Mouse (Mus musculus): ENCODE measurements around the gene Saa3. TPM values are rescaled to one million over a fixed set of nuclear protein-coding genes. Genes with fewer than 3 reads are reported as not detected.
"Not testable (repeated sequence)": the region's sequence is repeated elsewhere in the genome, so short reads cannot be mapped to it uniquely, and the experiment has no call there.

The Saa3 gene
- polyA plus RNA-seq, 1 experiment from 2014 or later, result 0.99 TPM

GRCm38 (mm10) chr7:46680732-46681131, 34.8 kb downstream of the Saa3 start:
- no peak overlapping the region for H3K9ac ChIP-seq (ENCODE audit: low read length)
- H3K27ac ChIP-seq (ENCODE audit: low read depth), result no peak overlapping the region
- no peak overlapping the region for H3K4me2 ChIP-seq (ENCODE audit: low read length)
- H3K9me3 ChIP-seq (ENCODE audit: control insufficient read depth, low read length), result no peaks in the 10 kb centered on the region
- H3K36me3 ChIP-seq (ENCODE audit: control insufficient read depth, insufficient read depth, low read length), result no peaks in the 10 kb centered on the region
- H3K27me3 ChIP-seq (replicated peaks; ENCODE audit: control insufficient read depth, insufficient read depth, low read length), result no peaks in the 10 kb centered on the region
- H3K4me1 ChIP-seq (replicated peaks; ENCODE audit: control insufficient read depth, insufficient read depth, low read length), result no peaks in the 10 kb centered on the region
- H3K4me3 ChIP-seq (ENCODE audit: low read depth, low read length), result no peak overlapping the region
- ATAC-seq (replicated peaks; ENCODE audit: low FRiP score, low TSS enrichment, low read depth) (no peak), DNase-seq (ENCODE audit: low spot score) (no peak)

DNA sequence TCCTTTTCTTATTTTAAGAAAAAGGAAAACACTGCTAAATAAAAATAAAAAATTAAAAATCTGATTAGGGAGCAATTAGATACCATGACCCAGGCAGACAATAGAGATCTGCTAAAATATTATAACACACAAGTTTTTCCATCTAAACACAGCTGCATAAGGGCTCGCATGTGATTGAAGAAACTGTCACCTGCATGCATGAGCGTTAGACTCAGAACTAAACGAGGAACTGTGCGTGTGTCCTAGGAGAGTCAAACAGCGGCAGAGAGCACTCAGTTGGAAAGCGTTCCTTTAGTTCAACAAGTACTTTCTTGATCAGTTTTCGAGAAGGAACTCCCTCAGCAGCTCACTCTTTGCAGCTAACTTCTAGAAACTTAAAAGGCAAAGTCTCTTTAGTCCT, 36.5 kb downstream of the Saa3 start:
- not testable (repeated sequence) for ATAC-seq (replicated peaks; ENCODE audit: low FRiP score, low TSS enrichment, low read depth); H3K4me3 ChIP-seq (ENCODE audit: low read depth, low read length); H3K4me1 ChIP-seq (replicated peaks; ENCODE audit: control insufficient read depth, insufficient read depth, low read length); H3K27ac ChIP-seq (ENCODE audit: low read depth); H3K4me2 ChIP-seq (ENCODE audit: low read length); H3K27me3 ChIP-seq (replicated peaks; ENCODE audit: control insufficient read depth, insufficient read depth, low read length); DNase-seq (ENCODE audit: low spot score); H3K9ac ChIP-seq (ENCODE audit: low read length); H3K9me3 ChIP-seq (ENCODE audit: control insufficient read depth, low read length); H3K36me3 ChIP-seq (ENCODE audit: control insufficient read depth, insufficient read depth, low read length)
- 80% methylated on average over 7 of the region's 7 CpGs for WGBS

DNA sequence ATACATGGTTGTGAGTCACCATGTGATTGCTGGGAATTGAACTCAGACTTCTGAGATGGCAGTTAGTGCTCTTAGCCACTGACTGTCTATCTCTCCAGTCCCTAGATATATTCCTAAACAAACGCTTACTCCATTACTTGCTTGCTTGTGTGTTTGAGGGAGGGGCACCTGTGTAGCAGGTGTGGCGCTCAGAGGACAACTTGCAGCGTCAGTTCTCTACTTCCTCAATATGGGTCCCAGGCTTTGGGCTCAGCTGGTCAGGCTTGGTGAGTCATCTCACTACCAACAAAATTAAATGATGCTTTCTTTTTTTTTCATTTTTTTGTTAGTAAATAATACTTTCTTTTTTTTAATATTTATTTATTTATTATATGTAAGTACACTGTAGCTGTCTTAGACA, 37.1 kb downstream of the Saa3 start:
- Histone ChIP-seq H3K27ac (ENCODE audit: low read depth) (no peak overlapping the region), H3K9me3 (ENCODE audit: control insufficient read depth, low read length) (no peaks in the 10 kb centered on the region), H3K9ac (ENCODE audit: low read length) (no peak overlapping the region), H3K27me3 (replicated peaks; ENCODE audit: control insufficient read depth, insufficient read depth, low read length) (no peaks in the 10 kb centered on the region), H3K36me3 (ENCODE audit: control insufficient read depth, insufficient read depth, low read length) (no peaks in the 10 kb centered on the region), H3K4me2 (ENCODE audit: low read length) (no peak overlapping the region), H3K4me1 (replicated peaks; ENCODE audit: control insufficient read depth, insufficient read depth, low read length) (no peaks in the 10 kb centered on the region), H3K4me3 (ENCODE audit: low read depth, low read length) (no peak overlapping the region)
- DNase-seq (ENCODE audit: low spot score) (no peak), ATAC-seq (replicated peaks; ENCODE audit: low FRiP score, low TSS enrichment, low read depth) (no peak)
- 88% methylated on average over 3 of the region's 3 CpGs for WGBS

DNA sequence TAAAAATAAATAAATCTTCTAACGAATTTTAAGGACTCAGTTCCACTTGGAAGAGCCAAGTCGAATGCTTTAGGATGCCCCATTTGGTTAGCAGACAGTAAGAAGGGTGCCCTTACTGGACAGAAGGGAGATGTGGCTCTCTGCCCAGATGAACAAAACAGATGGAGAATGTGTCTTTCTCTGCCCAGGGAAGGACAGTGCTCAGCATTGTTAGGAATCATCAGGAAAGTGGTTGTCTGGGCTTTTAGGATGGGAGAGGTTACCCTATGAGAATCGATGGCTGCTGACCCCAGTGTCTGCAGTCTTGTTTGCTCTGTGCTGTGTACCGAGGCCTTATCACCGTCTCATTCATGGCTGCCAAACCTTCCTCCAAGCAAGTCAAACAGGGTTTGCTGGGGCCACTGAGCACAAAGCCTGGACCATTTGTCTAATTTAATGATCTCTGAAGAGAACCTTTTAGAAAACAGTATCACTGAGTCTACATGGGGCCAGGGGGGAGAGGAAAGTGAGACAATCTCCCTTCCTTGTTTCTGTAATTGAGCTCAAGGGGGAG, 38.6 kb downstream of the Saa3 start:
- Histone ChIP-seq H3K27ac (ENCODE audit: low read depth) (no peak overlapping the region), H3K9me3 (ENCODE audit: control insufficient read depth, low read length) (no peaks in the 10 kb centered on the region), H3K9ac (ENCODE audit: low read length) (no peak overlapping the region), H3K4me3 (ENCODE audit: low read depth, low read length) (no peak overlapping the region), H3K36me3 (ENCODE audit: control insufficient read depth, insufficient read depth, low read length) (no peaks in the 10 kb centered on the region), H3K4me2 (ENCODE audit: low read length) (no peak overlapping the region), H3K27me3 (replicated peaks; ENCODE audit: control insufficient read depth, insufficient read depth, low read length) (no peaks in the 10 kb centered on the region), H3K4me1 (replicated peaks; ENCODE audit: control insufficient read depth, insufficient read depth, low read length) (no peaks in the 10 kb centered on the region)
- ATAC-seq (replicated peaks; ENCODE audit: low FRiP score, low TSS enrichment, low read depth) (no peak), DNase-seq (ENCODE audit: low spot score) (no peak)
- 58% methylated on average over 5 of the region's 5 CpGs for WGBS

DNA sequence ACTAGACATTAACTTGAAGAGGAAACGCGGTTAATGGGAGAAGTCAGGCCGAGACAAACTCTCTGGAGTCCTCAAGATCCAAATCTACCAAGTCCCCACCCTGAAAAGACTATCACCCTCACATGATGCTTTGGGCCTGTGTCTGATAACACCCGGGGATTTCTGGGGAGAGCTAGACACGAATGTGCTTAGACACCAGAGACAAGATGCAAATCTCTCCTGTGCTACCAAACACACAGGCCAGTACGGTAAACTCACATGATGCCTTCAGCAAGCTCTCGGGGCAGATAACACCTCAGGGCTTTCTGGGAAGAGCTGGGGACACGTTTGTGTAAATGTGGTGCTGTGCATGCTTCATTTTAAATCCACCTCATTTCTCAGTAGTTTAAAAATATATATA, 39.6 kb downstream of the Saa3 start:
- Histone ChIP-seq H3K9me3 (ENCODE audit: control insufficient read depth, low read length) (no peaks in the 10 kb centered on the region), H3K27ac (ENCODE audit: low read depth) (no peak overlapping the region), H3K4me1 (replicated peaks; ENCODE audit: control insufficient read depth, insufficient read depth, low read length) (no peaks in the 10 kb centered on the region), H3K9ac (ENCODE audit: low read length) (no peak overlapping the region), H3K27me3 (replicated peaks; ENCODE audit: control insufficient read depth, insufficient read depth, low read length) (no peaks in the 10 kb centered on the region), H3K36me3 (ENCODE audit: control insufficient read depth, insufficient read depth, low read length) (no peaks in the 10 kb centered on the region), H3K4me2 (ENCODE audit: low read length) (no peak overlapping the region), H3K4me3 (ENCODE audit: low read depth, low read length) (no peak overlapping the region)
- DNase-seq (ENCODE audit: low spot score) (no peak), ATAC-seq (replicated peaks; ENCODE audit: low FRiP score, low TSS enrichment, low read depth) (no peak)
- WGBS, result 82% methylated on average over 8 of the region's 8 CpGs

GRCm38 (mm10) chr7:46675061-46675460, 40.4 kb downstream of the Saa3 start:
- Histone ChIP-seq H3K9ac (ENCODE audit: low read length) (no peak overlapping the region), H3K36me3 (ENCODE audit: control insufficient read depth, insufficient read depth, low read length) (no peaks in the 10 kb centered on the region), H3K27ac (ENCODE audit: low read depth) (no peak overlapping the region), H3K4me1 (replicated peaks; ENCODE audit: control insufficient read depth, insufficient read depth, low read length) (no peaks in the 10 kb centered on the region), H3K4me3 (ENCODE audit: low read depth, low read length) (no peak overlapping the region), H3K9me3 (ENCODE audit: control insufficient read depth, low read length) (no peaks in the 10 kb centered on the region), H3K4me2 (ENCODE audit: low read length) (no peak overlapping the region), H3K27me3 (replicated peaks; ENCODE audit: control insufficient read depth, insufficient read depth, low read length) (no peaks in the 10 kb centered on the region)
- no peak for ATAC-seq (replicated peaks; ENCODE audit: low FRiP score, low TSS enrichment, low read depth)
- DNase-seq (ENCODE audit: low spot score), result no peak
- 92% methylated on average over 7 of the region's 7 CpGs for WGBS

DNA sequence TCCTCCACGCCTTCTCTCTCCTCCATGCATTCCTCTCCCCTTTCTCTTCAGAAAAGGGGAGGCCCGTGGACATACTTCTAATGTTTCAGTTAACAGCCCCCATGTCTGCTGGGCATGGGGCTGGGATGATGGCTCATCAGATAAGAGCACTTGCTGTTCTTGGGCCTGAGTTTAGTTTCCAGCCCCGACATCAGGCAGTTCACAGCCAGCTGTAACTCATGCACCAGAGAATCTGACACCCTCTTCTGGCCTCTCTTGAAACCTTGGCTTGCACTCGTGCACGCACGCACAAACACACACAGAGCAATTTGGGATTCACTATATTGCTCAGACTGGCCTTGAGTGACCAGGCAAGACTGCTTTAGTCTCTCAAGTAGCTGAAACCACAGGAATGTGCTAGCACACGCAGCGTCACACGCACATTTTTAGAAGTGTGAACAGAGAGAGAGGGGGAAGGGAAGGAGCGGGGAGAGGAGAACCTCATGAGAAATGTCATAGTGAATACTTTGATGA, 43.3 kb downstream of the Saa3 start, which contains the start of gene Tph1:
TSS of gene Tph1 (minus strand) at position 378 of the 513 bp plus-strand sequence.
- Histone ChIP-seq H3K4me1 (replicated peaks; ENCODE audit: control insufficient read depth, insufficient read depth, low read length) (no peaks in the 10 kb centered on the region), H3K36me3 (ENCODE audit: control insufficient read depth, insufficient read depth, low read length) (no peaks in the 10 kb centered on the region), H3K4me3 (ENCODE audit: low read depth, low read length) (no peak within 1 kb of the TSS), H3K27ac (ENCODE audit: low read depth) (no peak within 1 kb of the TSS), H3K9me3 (ENCODE audit: control insufficient read depth, low read length) (no peaks in the 10 kb centered on the region), H3K4me2 (ENCODE audit: low read length) (no peak within 1 kb of the TSS), H3K27me3 (replicated peaks; ENCODE audit: control insufficient read depth, insufficient read depth, low read length) (no peaks in the 10 kb centered on the region), H3K9ac (ENCODE audit: low read length) (no peak within 1 kb of the TSS)
- WGBS, result 47% methylated on average over 10 of the region's 10 CpGs
- no peak for DNase-seq (ENCODE audit: low spot score)
- no peak for ATAC-seq (replicated peaks; ENCODE audit: low FRiP score, low TSS enrichment, low read depth)

GRCm38 (mm10) chr7:46667256-46667655, 48.2 kb downstream of the Saa3 start:
- ATAC-seq (replicated peaks; ENCODE audit: low FRiP score, low TSS enrichment, low read depth), result peak; percentile 70; the same call in 1 of the 2 replicates
- H3K27ac ChIP-seq (ENCODE audit: low read depth), result no peak overlapping the region
- no peak overlapping the region for H3K9ac ChIP-seq (ENCODE audit: low read length)
- peak overlapping the region; percentile 29 for H3K4me2 ChIP-seq (ENCODE audit: low read length)
- DNase-seq (ENCODE audit: low spot score), result no peak
- no peaks in the 10 kb centered on the region for H3K27me3 ChIP-seq (replicated peaks; ENCODE audit: control insufficient read depth, insufficient read depth, low read length)
- H3K36me3 ChIP-seq (ENCODE audit: control insufficient read depth, insufficient read depth, low read length), result no peaks in the 10 kb centered on the region
- H3K4me1 ChIP-seq (replicated peaks; ENCODE audit: control insufficient read depth, insufficient read depth, low read length), result no peaks in the 10 kb centered on the region
- WGBS, result 1% methylated on average over 21 of the region's 21 CpGs
- no peaks in the 10 kb centered on the region for H3K9me3 ChIP-seq (ENCODE audit: control insufficient read depth, low read length)
- no peak overlapping the region for H3K4me3 ChIP-seq (ENCODE audit: low read depth, low read length)

GRCm38 (mm10) chr7:46665236-46665635, 50.3 kb downstream of the Saa3 start:
- Histone ChIP-seq H3K4me1 (replicated peaks; ENCODE audit: control insufficient read depth, insufficient read depth, low read length) (no peaks in the 10 kb centered on the region), H3K9ac (ENCODE audit: low read length) (no peak overlapping the region), H3K4me3 (ENCODE audit: low read depth, low read length) (no peak overlapping the region), H3K4me2 (ENCODE audit: low read length) (no peak overlapping the region), H3K36me3 (ENCODE audit: control insufficient read depth, insufficient read depth, low read length) (no peaks in the 10 kb centered on the region), H3K27ac (ENCODE audit: low read depth) (no peak overlapping the region), H3K27me3 (replicated peaks; ENCODE audit: control insufficient read depth, insufficient read depth, low read length) (no peaks in the 10 kb centered on the region; the same call in 1 of the 2 replicates), H3K9me3 (ENCODE audit: control insufficient read depth, low read length) (no peaks in the 10 kb centered on the region)
- WGBS, result 37% methylated on average over 9 of the region's 9 CpGs
- no peak for DNase-seq (ENCODE audit: low spot score)
- ATAC-seq (replicated peaks; ENCODE audit: low FRiP score, low TSS enrichment, low read depth), result no peak

Data from intestine, embryonic 14.5 days (tissue).